Mouse (Mus musculus) forebrain, embryonic 13.5 days (tissue): Measurements from ENCODE around the gene Ppme1. TPM values are rescaled to one million over a fixed set of nuclear protein-coding genes. Genes with fewer than 3 reads are reported as not detected.

Experiments
- ATAC-seq: fragments of 200-750 bp; cut with Nextera tagmentation; 2 replicates; pipeline ENCODE4 v1.8.0; 2017
- H3K27ac ChIP-seq: fragments of 300-500 bp; sonication (generic); 2 replicates; pipeline ENCODE4 v1.5.1; 2015; ENCODE audit warnings: inconsistent platforms, mild to moderate bottlenecking, moderate library complexity
- H3K27me3 ChIP-seq: fragments of 300-500 bp; sonication (generic); 2 replicates; pipeline ENCODE4 v1.6.1; 2015; ENCODE audit warnings: mild to moderate bottlenecking, inconsistent platforms
- H3K36me3 ChIP-seq: fragments of 300-500 bp; sonication (generic); 2 replicates; pipeline ENCODE4 v1.6.1; 2015; ENCODE audit warnings: mild to moderate bottlenecking, inconsistent platforms; ENCODE audit not compliant: poor library complexity, severe bottlenecking
- H3K4me1 ChIP-seq: fragments of 300-500 bp; sonication (generic); 2 replicates; pipeline ENCODE4 v1.6.1; 2015; ENCODE audit warnings: inconsistent platforms
- H3K4me2 ChIP-seq: fragments of 300-500 bp; sonication (generic); 2 replicates; pipeline ENCODE4 v1.6.1; 2015; ENCODE audit warnings: inconsistent platforms, mild to moderate bottlenecking, moderate library complexity
- H3K4me3 ChIP-seq: fragments of 300-500 bp; sonication (generic); 2 replicates; pipeline ENCODE4 v1.5.1; 2015; ENCODE audit warnings: mild to moderate bottlenecking, inconsistent platforms
- H3K9ac ChIP-seq: fragments of 300-500 bp; sonication (generic); 2 replicates; pipeline ENCODE4 v1.6.1; 2015; ENCODE audit warnings: mild to moderate bottlenecking, inconsistent platforms
- H3K9me3 ChIP-seq: fragments of 300-500 bp; sonication (generic); replicated peaks from 2 replicates; pipeline ENCODE4 v1.6.1; 2016; ENCODE audit warnings: inconsistent platforms
- WGBS: fragments of 180-500 bp; shearing (Covaris S2); methylation state at CpG from one replicate; pipeline ENCODE4 v1.1.7; 2015; 5-methylcytosine and 5-hydroxymethylcytosine counted together
- polyA plus RNA-seq: library from polyadenylated mRNA; unstranded; fragments of >200 nt; fragmentation: Nextera tagmentation; extraction: Ambion mirVana; gene quantifications from 2 replicates; pipeline ENCODE4 v1.2.1, GENCODE M21; 2015

Ppme1 gene
- polyA plus RNA-seq, 1 experiment from 2014 or later = 118 TPM

DNA sequence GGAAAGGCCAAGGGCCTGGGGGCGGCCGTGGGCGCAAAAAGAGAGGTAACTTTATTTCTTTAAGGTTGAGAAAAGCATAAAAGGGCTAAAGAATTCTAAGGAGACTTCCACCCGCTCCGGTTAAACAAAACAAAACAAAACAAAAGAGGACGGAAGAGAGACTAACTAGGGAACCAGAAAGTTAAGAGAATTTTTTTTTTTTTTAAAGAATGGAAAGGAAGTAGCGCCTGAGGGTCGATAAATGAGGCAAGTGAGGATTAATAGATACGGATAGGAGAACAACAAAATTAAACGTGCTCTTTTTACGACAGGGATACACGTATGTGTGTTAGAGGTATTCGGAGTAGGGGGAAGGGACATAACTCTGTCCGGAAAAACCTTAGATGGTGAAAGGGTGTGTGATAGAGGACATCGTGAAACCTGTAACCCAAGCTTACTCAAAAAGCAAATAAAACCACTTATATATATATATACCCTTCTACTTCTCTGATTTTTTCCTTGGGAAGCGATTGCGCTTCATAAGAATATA lies 409 bp upstream of the Ppme1 start:
- WGBS = 7% methylated on average over 17 of the region's 17 CpGs
- Histone ChIP-seq H3K36me3 (peaks cover 29% of the 10 kb centered on the region), H3K9me3 (no peaks in the 10 kb centered on the region), H3K4me2 (peak overlapping the region; percentile 67), H3K4me1 (peaks cover 35% of the 10 kb centered on the region), H3K9ac (peak overlapping the region; percentile 62), H3K4me3 (peak overlapping the region; percentile 71), H3K27ac (peak overlapping the region; percentile 73), H3K27me3 (no peaks in the 10 kb centered on the region)
- no peak for ATAC-seq

DNA sequence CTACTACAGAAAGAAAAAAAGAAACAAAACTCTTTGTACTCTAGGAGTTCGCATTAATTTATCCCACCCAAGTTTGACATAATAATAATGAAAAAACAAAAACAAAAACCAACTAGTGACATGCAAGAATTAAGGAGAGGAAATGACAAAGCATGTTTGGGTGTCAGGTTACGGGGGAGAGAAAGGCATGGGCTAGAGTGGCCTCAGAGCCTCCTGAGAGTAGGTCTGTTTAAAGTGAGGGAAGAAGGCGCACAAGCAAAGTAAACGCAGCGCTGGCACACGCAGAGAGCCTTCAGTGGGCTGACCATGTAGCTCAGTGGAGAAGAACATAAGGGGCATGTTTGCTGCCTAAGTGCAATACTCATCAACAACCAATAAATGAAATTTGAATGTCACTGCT lies 7.2 kb downstream of the Ppme1 start:
- H3K4me3 ChIP-seq = no peak overlapping the region
- ATAC-seq = no peak
- H3K4me2 ChIP-seq = no peak overlapping the region
- H3K9ac ChIP-seq = no peak overlapping the region
- no peaks in the 10 kb centered on the region for H3K9me3 ChIP-seq
- H3K27ac ChIP-seq = no peak overlapping the region
- WGBS = 66% methylated on average over 6 of the region's 6 CpGs
- H3K27me3 ChIP-seq = no peaks in the 10 kb centered on the region
- no peaks in the 10 kb centered on the region for H3K36me3 ChIP-seq
- H3K4me1 ChIP-seq = peaks cover 19% of the 10 kb centered on the region

DNA sequence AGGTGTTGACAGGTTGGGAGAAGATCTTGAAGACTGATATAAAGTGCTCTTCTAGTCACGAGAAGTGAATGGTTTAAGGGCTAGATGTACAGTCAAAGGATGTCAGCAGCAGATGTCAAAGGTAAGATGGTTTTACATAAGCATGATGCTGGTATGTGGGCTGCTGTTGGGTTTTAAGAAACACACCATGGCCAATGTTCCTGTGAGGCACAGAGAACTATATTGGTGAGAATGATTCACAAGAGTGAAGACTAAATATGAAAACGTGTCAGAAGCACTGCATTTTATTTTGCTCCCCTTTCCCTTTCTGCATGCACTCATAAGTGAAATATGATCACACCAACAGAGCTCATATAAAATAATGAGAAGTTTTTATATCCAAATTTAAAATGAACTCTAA lies 8.9 kb downstream of the Ppme1 start:
- Histone ChIP-seq H3K4me3 (no peak overlapping the region), H3K36me3 (no peaks in the 10 kb centered on the region), H3K4me1 (peaks cover 7% of the 10 kb centered on the region; the same call in 1 of the 2 replicates), H3K27me3 (no peaks in the 10 kb centered on the region), H3K27ac (no peak overlapping the region), H3K4me2 (no peak overlapping the region), H3K9ac (no peak overlapping the region), H3K9me3 (no peaks in the 10 kb centered on the region)
- ATAC-seq = no peak
- WGBS = 88% methylated on average over 2 of the region's 2 CpGs

DNA sequence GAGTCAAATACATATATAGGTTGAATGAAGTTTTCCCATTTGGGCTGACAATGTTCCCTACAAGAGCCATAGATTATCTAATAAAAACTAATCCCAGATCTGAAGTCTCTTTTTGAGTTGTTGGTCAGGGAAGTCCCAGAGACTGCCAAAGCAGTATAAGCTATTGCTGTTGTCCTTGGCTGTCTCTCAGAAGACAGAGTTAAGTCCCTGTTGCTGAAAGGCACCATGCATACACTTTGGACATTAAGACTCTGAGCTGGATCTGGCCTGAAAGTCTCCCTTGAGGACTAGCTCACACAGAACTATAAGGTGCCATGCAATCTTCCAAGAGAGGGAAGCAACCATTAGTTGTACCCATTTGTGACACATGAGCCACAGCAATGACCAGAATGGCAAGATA lies 14.3 kb downstream of the Ppme1 start:
- H3K4me1 ChIP-seq = no peaks in the 10 kb centered on the region
- H3K27ac ChIP-seq = no peak overlapping the region
- H3K9ac ChIP-seq = no peak overlapping the region
- ATAC-seq = no peak
- H3K27me3 ChIP-seq = no peaks in the 10 kb centered on the region
- no peak overlapping the region for H3K4me3 ChIP-seq
- H3K4me2 ChIP-seq = no peak overlapping the region
- H3K36me3 ChIP-seq = peaks cover 9% of the 10 kb centered on the region
- no peaks in the 10 kb centered on the region for H3K9me3 ChIP-seq

DNA sequence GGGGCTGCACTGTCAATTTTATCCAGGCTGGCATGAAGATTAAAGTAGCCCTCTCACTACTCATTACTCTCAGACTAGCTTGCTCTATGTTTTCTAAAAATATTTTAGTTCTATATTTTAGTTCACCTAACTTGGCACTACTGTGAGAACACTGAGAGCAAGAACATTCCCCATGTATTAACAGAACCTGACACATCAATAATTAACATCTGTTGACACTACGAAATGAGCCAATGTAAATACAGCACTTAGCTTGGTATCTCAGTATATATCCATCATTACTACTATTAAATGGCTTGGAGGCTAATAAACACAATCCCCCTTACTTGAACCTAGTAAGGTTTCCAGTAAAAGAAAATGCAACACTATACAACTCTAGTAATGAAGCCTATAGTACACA lies 15.3 kb downstream of the Ppme1 start:
- ATAC-seq = no peak
- Histone ChIP-seq H3K9me3 (no peaks in the 10 kb centered on the region), H3K27ac (no peak overlapping the region), H3K4me3 (no peak overlapping the region), H3K4me2 (no peak overlapping the region), H3K4me1 (no peaks in the 10 kb centered on the region), H3K27me3 (no peaks in the 10 kb centered on the region), H3K36me3 (peaks cover 13% of the 10 kb centered on the region), H3K9ac (no peak overlapping the region)
- 97% methylated on average over 1 of the region's 1 CpGs for WGBS

DNA sequence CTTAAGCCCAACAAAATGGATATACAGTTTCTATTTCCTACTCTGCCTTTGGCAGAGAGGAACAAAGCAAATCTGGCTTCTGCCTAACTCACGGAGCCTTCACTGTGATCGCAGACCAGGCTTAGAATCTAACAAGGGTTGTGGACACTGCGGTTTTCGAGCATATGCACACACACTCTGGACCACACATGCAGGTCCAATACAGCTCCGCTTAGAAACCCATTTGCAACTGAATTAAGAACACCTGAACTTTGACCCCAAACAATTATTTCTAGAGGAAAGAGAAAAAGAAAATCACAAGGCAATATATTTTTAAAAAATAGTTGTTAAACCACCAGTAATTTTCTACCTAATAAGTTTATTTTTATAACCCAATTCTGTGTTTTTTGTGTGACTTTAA lies 15.8 kb downstream of the Ppme1 start:
- 68% methylated on average over 5 of the region's 5 CpGs for WGBS

DNA sequence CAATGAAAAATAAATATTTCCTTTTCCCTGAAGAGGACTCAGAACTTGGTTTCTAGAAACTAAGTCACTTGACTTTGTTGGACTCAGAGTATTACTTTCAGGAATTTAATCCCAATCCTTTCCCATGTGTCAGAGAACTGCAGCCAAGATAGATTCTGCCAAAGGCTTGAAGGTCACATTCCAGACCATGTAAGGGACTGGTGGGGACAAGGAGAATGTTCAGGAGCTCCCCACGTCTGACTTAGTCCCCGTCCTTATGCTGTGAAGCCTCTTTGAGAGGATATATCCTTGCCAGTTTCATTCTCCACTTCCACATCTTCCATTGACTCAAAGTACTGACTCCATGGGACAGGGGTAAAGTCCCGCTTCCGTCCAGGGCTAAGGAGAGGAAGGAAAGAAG lies 17.1 kb downstream of the Ppme1 start:
- Histone ChIP-seq H3K9me3 (no peaks in the 10 kb centered on the region), H3K4me3 (no peak overlapping the region), H3K4me1 (no peaks in the 10 kb centered on the region), H3K4me2 (no peak overlapping the region), H3K27ac (no peak overlapping the region), H3K27me3 (no peaks in the 10 kb centered on the region), H3K9ac (no peak overlapping the region), H3K36me3 (peaks cover 22% of the 10 kb centered on the region)
- WGBS = 94% methylated on average over 4 of the region's 4 CpGs
- no peak for ATAC-seq

More for the DNA sequence above, 15.8 kb downstream of the Ppme1 start:
- H3K9me3 ChIP-seq = no peaks in the 10 kb centered on the region
- no peaks in the 10 kb centered on the region for H3K27me3 ChIP-seq
- H3K27ac ChIP-seq = no peak overlapping the region
- H3K4me2 ChIP-seq = no peak overlapping the region
- H3K4me3 ChIP-seq = no peak overlapping the region
- no peak overlapping the region for H3K9ac ChIP-seq
- no peaks in the 10 kb centered on the region for H3K4me1 ChIP-seq
- no peak for ATAC-seq
- peaks cover 17% of the 10 kb centered on the region for H3K36me3 ChIP-seq

DNA sequence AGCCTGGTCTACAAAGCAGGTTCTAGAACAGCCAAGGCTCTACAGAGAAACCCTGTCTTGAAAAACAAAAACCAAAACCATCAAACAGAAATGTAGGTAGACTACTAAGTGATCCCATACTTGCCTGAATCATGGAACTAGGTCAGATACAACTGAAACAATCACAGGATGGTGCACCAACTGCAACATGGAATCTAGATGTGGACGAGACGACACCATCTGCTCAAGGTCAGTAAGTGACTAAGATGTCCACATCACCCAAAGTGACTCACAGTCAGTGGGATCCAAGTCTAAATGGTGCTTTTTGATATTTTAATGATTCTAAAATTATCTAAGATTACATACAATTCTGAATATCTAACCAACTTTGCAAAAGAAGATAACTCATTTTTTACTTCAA lies 36.2 kb downstream of the Ppme1 start:
- H3K4me1 ChIP-seq = no peaks in the 10 kb centered on the region
- H3K27ac ChIP-seq = no peak overlapping the region
- no peak for ATAC-seq
- no peak overlapping the region for H3K9ac ChIP-seq
- H3K4me2 ChIP-seq = no peak overlapping the region
- no peak overlapping the region for H3K4me3 ChIP-seq
- WGBS = 95% methylated on average over 2 of the region's 2 CpGs
- H3K27me3 ChIP-seq = no peaks in the 10 kb centered on the region
- H3K36me3 ChIP-seq = peaks cover 95% of the 10 kb centered on the region
- no peaks in the 10 kb centered on the region for H3K9me3 ChIP-seq

DNA sequence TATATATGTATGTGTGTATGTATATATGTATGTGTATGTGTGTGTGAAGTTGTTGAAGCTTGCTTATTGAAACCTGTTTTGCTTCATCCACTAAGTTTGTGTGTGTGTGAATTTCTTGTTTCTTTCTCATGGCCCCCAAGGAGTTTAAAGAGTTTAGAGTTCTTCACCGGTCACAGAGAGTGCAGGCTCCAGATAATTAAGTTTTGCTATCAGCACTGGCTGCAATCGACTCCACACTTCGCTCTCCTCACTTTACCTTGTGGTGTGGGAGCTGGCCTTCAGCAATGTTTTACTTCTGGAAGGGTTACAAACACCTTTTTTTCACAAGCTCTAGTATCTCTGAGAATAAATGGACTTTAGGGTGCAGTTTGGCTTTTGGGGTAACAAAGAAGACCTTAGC lies 40.8 kb downstream of the Ppme1 start:
- Histone ChIP-seq H3K9me3 (no peaks in the 10 kb centered on the region), H3K27ac (no peak overlapping the region), H3K9ac (no peak overlapping the region), H3K4me3 (no peak overlapping the region), H3K4me1 (no peaks in the 10 kb centered on the region), H3K4me2 (no peak overlapping the region), H3K36me3 (peaks cover 96% of the 10 kb centered on the region), H3K27me3 (no peaks in the 10 kb centered on the region)
- 93% methylated on average over 3 of the region's 3 CpGs for WGBS
- ATAC-seq = no peak

DNA sequence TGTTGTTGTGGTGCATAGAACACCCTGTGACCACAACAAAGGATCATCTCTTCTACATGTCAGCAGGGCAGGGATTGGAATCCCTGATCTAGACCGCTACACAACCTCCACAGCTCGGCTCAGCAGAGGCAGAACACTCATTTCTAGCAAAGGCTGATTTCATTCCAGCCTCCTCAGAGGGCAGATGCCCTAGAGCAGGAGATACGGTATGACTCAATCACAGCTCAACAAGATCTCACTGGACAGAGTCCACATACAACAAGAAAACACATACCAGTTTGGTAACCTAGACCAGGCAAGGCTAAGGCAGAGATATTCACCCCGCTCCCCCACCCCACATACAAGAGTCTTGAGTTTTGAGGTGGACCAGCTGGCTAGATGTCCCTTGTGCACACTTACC lies 43.5 kb downstream of the Ppme1 start:
- 91% methylated on average over 4 of the region's 4 CpGs for WGBS
- ATAC-seq = no peak
- no peak overlapping the region for H3K9ac ChIP-seq
- no peak overlapping the region for H3K4me2 ChIP-seq
- H3K4me1 ChIP-seq = no peaks in the 10 kb centered on the region
- no peak overlapping the region for H3K27ac ChIP-seq
- peaks cover 85% of the 10 kb centered on the region for H3K36me3 ChIP-seq
- no peaks in the 10 kb centered on the region for H3K27me3 ChIP-seq
- no peaks in the 10 kb centered on the region for H3K9me3 ChIP-seq
- no peak overlapping the region for H3K4me3 ChIP-seq

DNA sequence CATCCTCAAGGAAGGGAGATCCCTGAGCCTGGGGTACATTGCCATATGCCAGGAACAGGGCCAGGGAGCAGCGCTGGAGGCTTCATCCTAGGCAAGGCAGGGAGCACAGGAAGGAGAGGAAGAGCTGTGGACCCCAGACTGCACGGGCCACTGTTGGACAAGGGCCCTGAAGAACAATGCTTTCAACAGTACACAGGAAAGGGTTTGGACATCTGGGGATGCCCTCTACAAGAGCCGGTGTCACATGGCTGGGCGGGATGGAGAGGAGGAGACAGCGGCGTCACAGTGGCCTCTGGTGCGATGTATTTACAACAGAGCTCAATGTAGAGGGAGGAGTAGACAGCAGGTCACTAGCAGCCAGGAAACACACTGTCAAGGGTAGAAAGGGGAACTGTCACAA lies 44.6 kb downstream of the Ppme1 start:
- Histone ChIP-seq H3K4me2 (no peak overlapping the region), H3K9ac (no peak overlapping the region), H3K27ac (no peak overlapping the region), H3K9me3 (no peaks in the 10 kb centered on the region), H3K36me3 (peaks cover 74% of the 10 kb centered on the region), H3K4me1 (no peaks in the 10 kb centered on the region), H3K27me3 (no peaks in the 10 kb centered on the region), H3K4me3 (no peak overlapping the region)
- WGBS = 93% methylated on average over 7 of the region's 7 CpGs
- ATAC-seq = no peak

DNA sequence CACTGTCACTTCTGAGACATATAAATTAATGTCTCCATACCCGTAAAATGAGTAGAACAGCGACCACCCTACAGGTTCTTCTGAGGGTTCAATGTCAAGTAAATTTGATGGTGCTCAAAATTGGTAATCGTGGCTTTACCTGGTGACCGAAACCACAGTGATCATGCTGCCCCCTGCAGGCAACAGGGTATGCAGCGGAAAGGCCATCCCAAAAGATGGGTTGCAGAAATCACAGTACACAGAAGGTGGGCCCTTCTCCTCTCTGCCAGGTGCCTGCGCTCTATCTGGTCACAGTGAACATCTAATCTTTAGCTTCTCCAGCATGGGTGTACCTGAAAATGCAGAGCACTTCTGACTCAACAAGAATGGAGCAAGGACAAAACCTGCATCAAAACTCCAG lies 46.6 kb downstream of the Ppme1 start:
- Histone ChIP-seq H3K4me2 (no peak overlapping the region), H3K4me3 (no peak overlapping the region), H3K27me3 (no peaks in the 10 kb centered on the region), H3K9me3 (no peaks in the 10 kb centered on the region), H3K4me1 (no peaks in the 10 kb centered on the region), H3K36me3 (peaks cover 54% of the 10 kb centered on the region), H3K27ac (no peak overlapping the region), H3K9ac (no peak overlapping the region)
- WGBS = 82% methylated on average over 6 of the region's 6 CpGs
- no peak for ATAC-seq

DNA sequence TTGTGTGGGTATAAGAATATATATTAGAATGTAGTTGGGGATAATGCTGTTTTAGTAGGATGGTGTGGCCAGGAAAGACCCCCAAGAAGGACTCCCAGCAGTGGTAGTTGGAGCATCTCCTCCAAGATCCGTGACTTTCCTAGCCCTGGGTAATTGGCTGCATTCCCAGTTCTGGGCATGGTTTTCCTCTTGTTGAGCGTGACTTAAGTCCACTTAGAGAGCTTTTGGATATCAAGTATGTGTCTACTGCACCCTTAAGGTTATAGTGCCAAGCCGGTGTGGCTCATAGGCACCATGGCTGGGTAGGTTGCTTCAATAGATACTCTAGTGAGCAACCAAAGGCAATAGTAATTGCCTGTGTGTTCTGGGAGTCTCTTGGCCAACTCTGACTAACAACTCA lies 48.4 kb downstream of the Ppme1 start:
- H3K27me3 ChIP-seq = no peaks in the 10 kb centered on the region
- WGBS = 93% methylated on average over 3 of the region's 3 CpGs
- H3K9me3 ChIP-seq = no peaks in the 10 kb centered on the region
- no peaks in the 10 kb centered on the region for H3K4me1 ChIP-seq
- H3K4me3 ChIP-seq = no peak overlapping the region
- H3K36me3 ChIP-seq = peaks cover 39% of the 10 kb centered on the region
- no peak overlapping the region for H3K27ac ChIP-seq
- no peak overlapping the region for H3K4me2 ChIP-seq
- no peak for ATAC-seq
- no peak overlapping the region for H3K9ac ChIP-seq
